Mouse (Mus musculus) frontal cortex, adult (tissue): ENCODE measurements around the gene Dad1.
"Not testable (repeated sequence)": the region's sequence is repeated elsewhere in the genome, so short reads cannot be mapped to it uniquely, and the experiment has no call there.

ENCODE experiments used
- ATAC-seq: cut with Nextera tagmentation; 2 replicates; pipeline ENCODE4 v1.9.2; 2017; ENCODE audit warnings: mild to moderate bottlenecking, moderate library complexity, mixed read lengths; ENCODE audit not compliant: low TSS enrichment

Dad1 gene

GRCm38 (mm10) chr14:54246232-54246631 lies 7.7 kb downstream of the Dad1 start:
- no peak for ATAC-seq

GRCm38 (mm10) chr14:54244183-54244582 lies 9.7 kb downstream of the Dad1 start:
- no peak for ATAC-seq

GRCm38 (mm10) chr14:54240542-54240941 lies 13.4 kb downstream of the Dad1 start:
- no peak for ATAC-seq

GRCm38 (mm10) chr14:54239002-54239736 lies 14.7 kb downstream of the Dad1 start:
- peak; percentile 88 for ATAC-seq

- ATAC-seq, result no peak
These were observed 17.0 kb downstream of the Dad1 start for GRCm38 (mm10) chr14:54236881-54237280.

- ATAC-seq, result no peak
These were observed 17.9 kb downstream of the Dad1 start for GRCm38 (mm10) chr14:54235825-54236540.

GRCm38 (mm10) chr14:54234231-54235040 lies 19.5 kb downstream of the Dad1 start:
- ATAC-seq, result no peak

GRCm38 (mm10) chr14:54233559-54234143 lies 20.3 kb downstream of the Dad1 start:
- ATAC-seq, result peak; percentile 36

- peak; percentile 58 for ATAC-seq
These were observed 20.9 kb downstream of the Dad1 start for GRCm38 (mm10) chr14:54232811-54233558.

- no peak for ATAC-seq
These were observed 21.8 kb downstream of the Dad1 start for GRCm38 (mm10) chr14:54232143-54232542.

- ATAC-seq, result no peak
These were observed 22.5 kb downstream of the Dad1 start for GRCm38 (mm10) chr14:54231176-54231956.

- no peak for ATAC-seq
These were observed 23.2 kb downstream of the Dad1 start for GRCm38 (mm10) chr14:54230638-54231150.

- ATAC-seq, result not testable (repeated sequence)
These were observed 24.1 kb downstream of the Dad1 start for GRCm38 (mm10) chr14:54229849-54230248.

GRCm38 (mm10) chr14:54228933-54229713 lies 24.8 kb downstream of the Dad1 start:
- peak; percentile 34; the same call in 1 of the 2 replicates for ATAC-seq

- ATAC-seq, result no peak
These were observed 25.4 kb downstream of the Dad1 start for GRCm38 (mm10) chr14:54228501-54228900.

- ATAC-seq, result peak; percentile 81
These were observed 25.9 kb downstream of the Dad1 start for GRCm38 (mm10) chr14:54227911-54228451.

- ATAC-seq, result no peak
These were observed 26.7 kb downstream of the Dad1 start for GRCm38 (mm10) chr14:54226911-54227811.

- no peak for ATAC-seq
These were observed 28.2 kb downstream of the Dad1 start for GRCm38 (mm10) chr14:54225725-54226124.
